Mouse (Mus musculus) brain, adult 2 months (tissue): ENCODE results near the gene Doc2a.

ENCODE experiments used
- DNase-seq: peaks from one replicate; pipeline ENCODE4 v3.0.0; 2011; ENCODE audit warnings: low read depth, low spot score

The Doc2a gene

GRCm38 (mm10) chr7:126823202-126823711, 24.0 kb upstream of the Doc2a start:
- peak; percentile 87 for DNase-seq

GRCm38 (mm10) chr7:126823940-126824339, 23.3 kb upstream of the Doc2a start:
- no peak for DNase-seq

GRCm38 (mm10) chr7:126825403-126825802, 21.8 kb upstream of the Doc2a start:
- DNase-seq: no peak

DNA sequence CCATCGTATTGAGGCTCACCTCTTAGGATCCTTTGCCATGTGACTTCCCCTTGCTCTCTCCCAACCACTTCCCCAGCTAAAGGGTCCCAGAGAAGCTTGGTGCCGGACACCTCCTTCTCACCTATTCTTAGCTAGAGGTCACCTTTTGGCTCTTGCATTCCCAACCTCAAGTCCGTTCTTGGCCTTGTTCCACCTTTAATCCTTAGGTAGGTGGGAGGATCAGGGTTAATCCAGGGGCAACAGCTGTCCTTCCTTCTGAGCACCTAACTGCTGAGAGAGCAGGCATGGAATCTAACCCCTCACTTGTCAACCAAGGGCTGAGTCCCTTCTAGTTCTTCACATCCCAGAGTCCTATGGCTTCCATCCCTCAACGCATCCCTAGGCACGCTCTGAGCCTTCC, 21.3 kb upstream of the Doc2a start:
- DNase-seq: no peak

DNA sequence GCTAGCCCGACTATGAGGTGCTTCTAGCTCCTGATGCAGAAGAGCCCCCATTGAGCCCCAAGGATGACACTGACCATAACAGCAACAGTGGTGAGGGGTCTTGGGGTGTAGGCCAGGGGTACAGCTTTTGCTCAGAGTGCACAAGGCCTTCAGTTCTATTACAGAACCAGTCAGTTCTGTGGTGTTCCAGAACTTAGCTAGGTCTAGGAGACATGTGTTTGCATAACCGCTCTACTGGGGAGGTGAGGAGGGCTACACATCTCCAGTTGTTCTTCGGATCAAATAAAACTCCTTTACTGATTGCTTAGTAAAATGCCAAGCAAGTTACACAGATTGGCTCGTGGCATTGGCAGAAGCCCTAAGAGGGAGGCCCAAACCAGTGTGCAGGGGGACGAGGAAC, 15.7 kb upstream of the Doc2a start, which contains the start of gene 4930451I11Rik:
Gene 4930451I11Rik, minus strand, starts transcription at position 101 of the 400 bp plus-strand sequence.
- DNase-seq: no peak

DNA sequence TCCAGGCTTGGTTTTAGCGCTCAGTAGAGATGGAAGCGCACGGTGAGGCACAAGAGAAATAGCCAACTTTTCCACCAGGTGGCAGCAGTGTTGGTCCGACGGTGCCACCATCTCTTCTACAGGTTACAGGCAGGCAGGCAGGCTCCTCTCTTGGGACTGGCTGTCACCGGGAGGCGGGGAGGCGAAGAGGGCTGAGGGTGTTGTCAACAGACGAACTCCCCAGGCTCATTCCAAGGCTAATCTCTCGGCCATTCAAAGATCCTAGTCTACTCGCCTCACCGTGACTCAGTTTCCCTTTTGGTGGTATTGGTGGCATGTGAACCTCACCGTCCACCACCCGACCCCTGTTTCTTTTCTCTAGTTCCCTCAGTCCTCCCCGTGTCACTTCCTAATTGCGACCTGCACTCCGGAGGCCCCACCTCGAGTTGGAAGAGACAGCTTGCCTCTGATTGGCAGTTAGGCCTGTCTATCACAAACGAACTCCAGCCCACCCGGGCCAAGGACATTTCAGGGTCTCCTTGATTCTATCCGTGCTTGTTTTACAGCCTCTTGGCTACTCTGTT, 15.1 kb upstream of the Doc2a start:
- peak; percentile 91 for DNase-seq

DNA sequence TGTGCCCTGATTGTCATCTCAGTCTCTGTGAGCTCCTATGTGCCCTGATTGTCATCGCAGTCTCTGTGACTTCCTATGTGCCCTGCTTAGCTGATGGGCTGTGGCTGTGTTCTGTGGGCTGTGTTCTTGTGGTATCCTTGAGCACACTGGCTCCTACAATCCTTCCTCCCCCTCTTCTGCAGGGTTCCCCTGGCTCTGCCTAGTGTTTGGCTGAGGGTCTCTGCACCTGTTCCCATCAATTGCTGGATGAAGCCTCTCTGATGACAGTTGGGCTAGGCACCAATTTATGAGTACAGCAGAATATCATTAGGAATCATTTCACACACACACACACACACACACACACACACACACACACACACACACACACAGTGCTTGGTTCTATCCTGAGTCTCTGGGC, 13.9 kb upstream of the Doc2a start:
- no peak for DNase-seq

GRCm38 (mm10) chr7:126843276-126843675, 3.9 kb upstream of the Doc2a start:
- DNase-seq: peak; percentile 46

DNA sequence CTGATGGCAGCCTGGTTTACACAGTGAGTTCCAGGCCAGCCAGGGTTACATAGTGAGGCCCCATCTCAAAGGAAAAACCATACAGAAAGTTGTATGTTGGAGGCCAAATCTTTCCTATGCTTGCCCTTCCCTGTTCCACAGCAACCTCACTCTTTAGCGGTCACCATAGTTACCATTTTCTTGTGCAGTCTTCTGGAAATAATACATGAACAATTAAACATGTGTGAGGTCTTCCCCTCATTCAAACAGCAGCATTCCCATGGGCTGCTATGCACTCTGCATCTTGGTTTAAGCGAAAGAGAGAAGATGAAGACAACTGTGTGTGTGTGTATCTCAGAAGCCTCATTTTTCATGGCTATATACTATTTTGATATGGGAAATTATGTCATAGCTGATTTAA, 1.7 kb upstream of the Doc2a start:
- DNase-seq: no peak

DNA sequence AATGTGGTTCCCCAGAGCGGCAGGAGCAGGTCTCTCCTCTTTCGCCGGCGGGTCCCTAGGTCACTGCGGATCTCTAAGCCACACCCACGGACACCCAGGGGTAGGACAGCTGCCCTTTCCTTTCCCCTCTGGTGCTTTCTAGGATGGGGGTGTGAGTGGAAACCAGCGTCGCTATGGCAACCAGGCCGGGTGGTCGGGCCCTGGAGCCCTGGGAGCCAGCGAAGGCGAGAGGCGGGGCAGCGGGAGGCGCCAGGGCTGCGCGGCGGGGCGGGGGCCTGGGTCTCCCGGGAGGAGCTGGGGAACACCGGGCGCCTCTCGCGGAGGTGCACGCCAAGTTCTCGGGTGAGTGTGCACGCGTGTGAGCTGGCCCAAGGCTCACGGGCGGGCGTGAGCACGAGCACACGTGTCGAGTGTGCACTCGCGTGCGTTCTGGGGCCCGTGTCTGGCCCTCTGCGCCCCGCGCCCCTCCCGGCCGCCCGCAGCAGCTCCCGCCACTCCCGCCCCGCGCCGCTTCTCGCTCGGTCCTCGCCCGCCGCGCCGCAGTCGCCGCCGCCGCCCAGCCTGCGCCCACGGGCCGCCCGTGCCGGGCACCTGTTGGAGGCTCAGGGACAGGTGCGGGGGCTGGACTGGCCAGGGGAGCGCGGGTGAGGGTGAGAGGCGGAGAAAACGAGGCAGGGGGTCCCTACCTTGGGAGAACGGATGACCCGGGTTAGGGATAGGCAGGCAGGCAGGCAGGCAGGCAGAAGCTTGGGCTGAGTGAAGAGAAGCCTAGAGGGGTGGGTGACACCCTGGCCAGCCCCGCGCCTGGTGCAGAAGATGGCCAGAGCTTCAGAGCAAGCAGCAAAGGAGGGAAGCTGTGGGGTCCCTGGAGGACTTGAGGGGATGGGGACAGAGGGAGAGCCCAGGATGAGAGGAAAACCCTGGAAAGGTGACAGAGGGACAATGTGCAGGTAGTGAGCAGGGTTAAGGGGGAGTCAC, 494 bp downstream of the Doc2a start:
- peak; percentile 32 for DNase-seq

GRCm38 (mm10) chr7:126848794-126849193, 1.6 kb downstream of the Doc2a start:
- peak; percentile 69 for DNase-seq

DNA sequence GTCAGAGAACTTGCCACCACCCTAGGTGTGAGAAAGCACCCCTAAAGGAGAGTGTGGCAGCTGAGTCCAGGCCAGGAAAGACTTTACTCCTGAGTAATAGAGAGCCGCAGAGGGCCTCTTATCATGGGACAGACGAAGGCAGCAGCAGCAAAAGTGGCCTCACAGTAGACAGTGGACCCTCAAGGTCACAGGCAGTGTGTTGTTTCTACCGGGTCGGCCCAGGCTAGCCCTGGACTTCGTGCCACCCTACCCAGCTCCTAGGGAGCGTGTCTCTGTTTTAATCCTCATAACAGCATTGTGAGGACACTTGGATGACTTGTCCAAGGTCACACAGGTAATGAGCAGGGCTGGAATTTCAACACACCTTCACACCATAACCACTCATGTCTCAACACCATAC, 2.9 kb downstream of the Doc2a start:
- DNase-seq: no peak

GRCm38 (mm10) chr7:126851192-126851591, 4.0 kb downstream of the Doc2a start:
- DNase-seq: no peak

GRCm38 (mm10) chr7:126853454-126853853, 6.2 kb downstream of the Doc2a start:
- no peak for DNase-seq

GRCm38 (mm10) chr7:126855641-126856040, 8.4 kb downstream of the Doc2a start:
- peak; percentile 61 for DNase-seq

DNA sequence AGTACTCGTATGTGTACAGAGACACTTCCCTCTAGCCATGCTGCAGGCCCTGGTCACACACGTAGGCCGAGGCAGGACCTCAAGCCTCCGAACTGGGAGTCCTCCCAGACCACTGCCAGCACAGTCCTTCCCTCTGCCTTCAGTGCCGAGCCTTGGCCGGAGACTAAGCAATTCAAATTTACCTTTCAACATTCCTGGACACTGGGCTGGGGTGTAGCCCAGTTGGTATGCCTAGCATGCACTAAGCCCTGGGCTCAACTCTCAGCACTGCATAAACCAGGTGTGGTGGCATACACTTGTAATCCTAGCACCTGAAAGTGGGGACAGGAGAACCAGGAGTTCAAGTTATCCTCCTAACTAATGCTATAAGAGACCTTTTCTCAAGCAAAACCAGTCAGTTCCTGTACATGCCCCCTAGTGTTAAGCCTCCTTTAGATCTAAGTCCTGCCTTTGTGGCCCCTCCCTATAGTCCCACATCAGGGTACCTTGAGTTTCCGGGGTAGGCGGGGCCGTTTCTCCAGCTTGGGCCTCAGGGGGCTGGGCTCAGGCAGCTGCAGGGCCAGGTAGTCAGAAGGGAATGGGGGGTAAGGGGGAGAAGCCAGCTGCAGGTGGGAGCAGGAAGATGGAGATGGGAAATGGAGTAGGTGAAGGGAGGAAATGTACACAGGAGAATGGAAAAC, 9.7 kb downstream of the Doc2a start:
- no peak for DNase-seq

GRCm38 (mm10) chr7:126860987-126861386, 13.8 kb downstream of the Doc2a start:
- no peak for DNase-seq

DNA sequence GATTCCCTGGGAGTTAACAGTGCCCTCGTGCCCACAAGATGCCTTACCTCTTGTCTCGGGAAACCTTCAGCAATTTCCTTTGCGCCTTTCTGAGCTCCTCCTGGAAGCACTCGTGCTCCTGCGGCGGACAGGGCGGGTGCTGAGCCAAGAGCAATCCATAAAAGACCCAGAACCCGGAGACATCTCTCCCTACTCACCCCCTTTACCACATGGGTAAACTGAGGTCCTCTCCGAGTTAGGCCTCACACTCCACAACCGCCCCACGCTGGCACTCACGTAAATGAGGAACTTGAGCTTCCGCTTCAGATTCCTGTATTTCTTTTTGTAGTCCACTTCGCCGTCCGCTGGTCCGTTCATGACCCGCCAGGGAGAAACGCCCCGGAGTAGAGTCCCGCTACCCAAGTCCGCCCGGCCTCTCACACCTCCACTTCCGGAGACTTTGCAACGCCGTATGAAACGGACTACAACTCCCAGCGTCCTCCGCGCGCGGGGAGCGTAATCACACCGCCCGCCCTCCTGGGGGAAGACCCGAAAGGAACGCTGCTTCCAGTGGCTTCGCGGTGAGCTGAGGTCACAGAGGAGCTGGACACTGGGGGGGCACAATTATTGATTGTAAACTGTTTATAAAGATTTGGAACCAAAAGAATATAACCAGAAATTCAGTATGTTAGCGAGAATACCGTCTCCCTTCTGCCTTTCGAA, 14.4 kb downstream of the Doc2a start, which contains the start of gene Hirip3:
Gene Hirip3, plus strand, starts transcription at position 544 of the 702 bp plus-strand sequence.
- DNase-seq: peak; percentile 97

- DNase-seq: peak; percentile 97
Observed at GRCm38 (mm10) chr7:126862147-126862784, 15.1 kb downstream of the Doc2a start, which contains the start of gene Ino80e. TSS of gene Ino80e (minus strand) at chr7:126862377.

- DNase-seq: no peak
Observed at GRCm38 (mm10) chr7:126863791-126864190, 16.6 kb downstream of the Doc2a start.

DNA sequence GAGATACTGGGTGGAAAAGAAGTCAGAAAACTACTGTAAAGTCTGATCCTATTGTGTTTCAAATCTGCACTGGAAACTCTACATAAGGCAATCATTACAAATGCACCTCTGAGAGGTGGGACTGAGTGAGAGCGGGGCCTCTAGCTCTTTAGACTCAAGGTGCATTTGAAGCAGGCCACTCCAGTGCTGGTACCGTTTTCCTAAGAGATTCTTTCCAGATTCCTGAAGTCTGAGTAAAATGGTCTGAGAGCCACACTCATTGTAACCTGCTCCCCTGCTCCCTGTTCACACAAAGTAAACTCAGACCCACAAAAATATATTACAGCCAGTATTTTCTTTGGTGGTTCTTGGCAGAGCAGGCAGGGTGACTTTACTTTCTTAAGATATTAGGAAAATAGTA, 20.3 kb downstream of the Doc2a start:
- no peak for DNase-seq
